Mouse (Mus musculus): Measurements from ENCODE around the gene Zfy1. TPM values are rescaled to one million over a fixed set of nuclear protein-coding genes. Genes with fewer than 3 reads are reported as not detected.
"Not testable (repeated sequence)": the region's sequence is repeated elsewhere in the genome, so short reads cannot be mapped to it uniquely, and the experiment has no call there.

Zfy1 gene
- not detected in 2 replicates for total RNA-seq (2014; fragmentation: Nextera tagmentation)
- total RNA-seq (2017), result not detected in 2 replicates

- not testable (repeated sequence) for ATAC-seq (replicated peaks; ENCODE audit: low FRiP score, low TSS enrichment, poor library complexity, severe bottlenecking)
Measured at GRCm38 (mm10) chrY:797309-797708, at the start of gene Zfy1. Gene Zfy1 (minus strand): TSS chrY:797409.

- no peak for ATAC-seq (replicated peaks; ENCODE audit: low FRiP score, low TSS enrichment, poor library complexity, severe bottlenecking)
Measured at GRCm38 (mm10) chrY:818396-818795, 21.2 kb upstream of the Zfy1 start, which contains the start of gene Uba1y. Gene Uba1y (plus strand): TSS chrY:818649.

DNA sequence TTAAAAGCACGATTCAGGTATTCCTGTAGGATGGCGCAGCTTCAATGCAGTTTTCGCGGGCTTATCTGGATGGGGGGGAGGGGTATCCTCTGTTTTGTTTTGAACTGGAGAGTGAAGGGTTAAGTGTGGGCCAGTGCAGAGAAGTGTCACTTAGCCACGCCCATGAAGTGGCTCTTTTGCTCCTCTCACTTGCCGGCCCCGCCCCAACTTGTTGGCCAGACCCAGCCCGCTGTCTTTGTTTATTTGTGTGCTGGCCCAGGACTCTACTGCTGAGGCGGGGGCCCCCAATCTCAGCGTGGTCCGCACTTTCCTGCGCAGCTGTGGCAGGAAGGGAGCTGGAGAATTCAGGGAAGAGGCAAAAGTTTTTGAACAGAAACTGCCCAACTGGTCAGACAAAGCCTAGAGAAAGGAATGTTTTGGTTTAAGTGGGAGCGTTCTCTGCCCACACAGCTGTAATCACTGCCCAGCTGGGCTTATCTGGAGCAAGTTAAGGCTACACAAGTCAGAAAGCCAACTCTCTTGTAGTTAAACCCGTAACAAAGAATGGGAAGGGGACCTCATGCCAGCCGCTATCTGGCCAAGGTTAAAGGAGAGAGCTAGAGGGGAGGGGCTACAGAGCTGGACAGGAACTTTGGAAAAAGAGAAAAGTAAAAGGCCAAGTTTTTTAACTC lies 11.9 kb upstream of the Zfy1 start:
- no peak for ATAC-seq (replicated peaks; ENCODE audit: low FRiP score, low TSS enrichment, poor library complexity, severe bottlenecking)

Other genes with a start within 250 kb of the Zfy1 start
- gene Uba1y, start 21.2 kb upstream of the Zfy1 start, total RNA-seq (2014; fragmentation: Nextera tagmentation), result not detected in 2 replicates
- gene Uba1y, start 21.2 kb upstream of the Zfy1 start, total RNA-seq (2017), result not detected in 2 replicates
- 22.9 and 24.8 TPM in 2 replicates for gene Kdm5d, start 100.4 kb upstream of the Zfy1 start, total RNA-seq (2014; fragmentation: Nextera tagmentation)
- gene Kdm5d, start 100.4 kb upstream of the Zfy1 start, total RNA-seq (2017), result 17.0 and 31.8 TPM in 2 replicates
- 77.6 and 141 TPM in 2 replicates for gene Eif2s3y, start 213.1 kb upstream of the Zfy1 start, total RNA-seq (2014; fragmentation: Nextera tagmentation)
- gene Eif2s3y, start 213.1 kb upstream of the Zfy1 start, total RNA-seq (2017), result 135 and 196 TPM in 2 replicates

Data from megakaryocyte-erythroid progenitor cell, adult 5-6 weeks (primary cell).